Comparison of ENCODE assay signal across 10 mouse cellular contexts in the genomic region with DNA sequence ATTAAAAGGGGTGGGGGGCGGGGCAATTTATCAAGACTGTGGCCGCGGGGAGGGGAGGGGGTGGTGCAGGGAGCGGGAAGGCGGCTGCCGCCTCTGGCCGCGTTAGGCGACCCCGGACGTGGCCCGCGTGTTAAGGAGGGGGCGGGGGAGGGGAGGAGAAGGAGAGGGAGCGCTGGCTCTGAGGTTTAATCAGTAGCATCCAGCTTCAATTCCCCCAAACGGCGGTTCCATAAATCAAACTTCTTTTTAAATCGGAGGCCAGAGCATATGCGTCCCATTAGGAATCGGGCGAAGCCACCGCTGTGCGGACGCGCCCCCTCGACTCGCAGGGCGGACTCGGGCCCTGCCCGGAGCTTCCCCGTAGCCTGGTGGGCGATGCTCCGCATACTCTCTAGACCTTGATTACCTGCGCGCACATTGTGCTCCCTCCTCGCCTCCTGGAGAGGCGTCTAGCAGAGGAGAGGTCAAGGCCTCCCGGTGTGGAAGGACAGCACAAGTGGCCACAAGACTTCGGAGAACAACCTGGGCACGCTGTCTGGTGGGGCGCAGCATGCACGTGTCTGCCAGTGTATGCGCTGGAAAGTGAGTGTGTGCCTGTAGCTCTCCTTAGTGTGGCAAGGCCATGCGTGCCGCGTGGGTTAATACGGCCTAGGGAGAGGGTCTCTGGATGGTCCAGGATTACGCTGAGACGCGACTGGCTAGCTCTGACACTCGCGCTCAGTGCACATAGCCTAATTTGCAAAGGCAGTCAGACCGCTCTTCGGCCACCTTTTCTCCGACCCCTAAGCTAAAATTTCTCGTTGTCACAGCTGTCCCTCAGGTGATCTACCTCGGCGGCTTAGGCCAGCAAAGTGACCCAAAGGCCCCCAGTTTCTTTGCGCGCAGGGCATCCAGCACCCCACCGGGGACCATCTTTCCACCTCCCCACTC. TPM values are rescaled to one million over a fixed set of nuclear protein-coding genes. Genes with fewer than 3 reads are reported as not detected.
A peak's percentile ranks its signal among the peaks of the same experiment; 100 is the strongest.
DNase-seq lines count a peak whose midpoint lies in the region; ATAC-seq and TF ChIP-seq lines count a peak whose summit lies in the region.
"Had no signal": no experiment of that assay in that cellular context is flagged by ENCODE, and none has a peak within 500 bp of the region (broad histone marks: within the 10 kb centered on the region; RNA-seq: fewer than 3 reads in every experiment).

No protein-coding gene starts in this region.

- H3K36me3 ChIP-seq in heart, embryonic 11.5 days (ENCODE audit: control insufficient read depth, insufficient read depth, low read length): no peaks in the 10 kb centered on the region
- H3K36me3 ChIP-seq in limb, embryonic 15.5 days: no peaks in the 10 kb centered on the region
- H3K36me3 ChIP-seq in stomach, postnatal 0 days (ENCODE audit: control insufficient read depth, insufficient read depth, low read length): no peaks in the 10 kb centered on the region

- H3K27ac ChIP-seq in heart, embryonic 11.5 days (ENCODE audit: low read depth, low read length): no peak overlapping the region
- no peak overlapping the region for H3K27ac ChIP-seq in limb, embryonic 15.5 days
- H3K27ac ChIP-seq in stomach, postnatal 0 days (replicated peaks): no peak overlapping the region

- peak overlapping the region; percentile 29 for H3K4me3 ChIP-seq in heart, embryonic 11.5 days (ENCODE audit: low read depth, low read length)
- peak overlapping the region; percentile 34 for H3K4me3 ChIP-seq in limb, embryonic 15.5 days
- peak overlapping the region; percentile 19 for H3K4me3 ChIP-seq in stomach, postnatal 0 days (ENCODE audit: low read depth, low read length)

- TF ChIP-seq CTCF in stomach, postnatal 0 days (IDR thresholded peaks at IDR 0.05; ENCODE audit: low read depth): no peak

- peaks cover 91% of the 10 kb centered on the region for H3K27me3 ChIP-seq in heart, embryonic 11.5 days (ENCODE audit: control insufficient read depth, insufficient read depth, low read length)
- peaks cover 95% of the 10 kb centered on the region for H3K27me3 ChIP-seq in limb, embryonic 15.5 days
- peaks cover 41% of the 10 kb centered on the region; the same call in 1 of the 2 replicates for H3K27me3 ChIP-seq in stomach, postnatal 0 days (ENCODE audit: control insufficient read depth, insufficient read depth, low read length)

- TF ChIP-seq EP300 in stomach, postnatal 0 days (optimal IDR thresholded peaks at IDR 0.05): no peak

- H3K4me2 ChIP-seq in heart, embryonic 11.5 days: peak overlapping the region; percentile 59
- peak overlapping the region; percentile 55 for H3K4me2 ChIP-seq in limb, embryonic 15.5 days
- H3K4me2 ChIP-seq in stomach, postnatal 0 days (replicated peaks; ENCODE audit: low read depth): peak overlapping the region; percentile 32

- no peaks in the 10 kb centered on the region for H3K9me3 ChIP-seq in heart, embryonic 11.5 days (replicated peaks; ENCODE audit: control insufficient read depth, low read length)
- H3K9me3 ChIP-seq in limb, embryonic 15.5 days: no peaks in the 10 kb centered on the region
- H3K9me3 ChIP-seq in stomach, postnatal 0 days (ENCODE audit: control insufficient read depth, low read length): no peaks in the 10 kb centered on the region

- no peak for DNase-seq in heart, postnatal 25 days (ENCODE audit: low spot score)
- peak; percentile 53 for DNase-seq in right cerebral cortex, postnatal 4 days
- no peak for DNase-seq in right cerebral cortex, adult 2 months (ENCODE audit: low spot score in 2 of 2)
- DNase-seq in stomach, postnatal 0 days (ENCODE audit: low spot score): no peak
- no peak for DNase-seq in spleen, adult 12 weeks (ENCODE audit: low spot score)
- DNase-seq: thymus, adult 18-20 months had no signal

- H3K4me1 ChIP-seq in heart, embryonic 11.5 days (ENCODE audit: control insufficient read depth, insufficient read depth, low read length): peaks cover 18% of the 10 kb centered on the region
- peaks cover 53% of the 10 kb centered on the region for H3K4me1 ChIP-seq in limb, embryonic 15.5 days
- peaks cover under 1% of the 10 kb centered on the region; the same call in 1 of the 2 replicates for H3K4me1 ChIP-seq in stomach, postnatal 0 days (replicated peaks; ENCODE audit: control insufficient read depth, insufficient read depth)

- WGBS in heart, embryonic 11.5 days (ENCODE audit: insufficient replicate concordance): 2% methylated on average over 61 of the region's 61 CpGs
- under 1% methylated on average over 59 of the region's 61 CpGs for WGBS in limb, embryonic 15.5 days
- 4% methylated on average over 58 of the region's 61 CpGs for WGBS in stomach, postnatal 0 days

- intact Hi-C loops in heart, postnatal 25 days (cut with DNase I): no loop called here

- ATAC-seq in heart, embryonic 11.5 days (replicated peaks; ENCODE audit: insufficient number of reproducible peaks, low FRiP score, low TSS enrichment): no peak
- no peak for ATAC-seq in limb, embryonic 15.5 days (ENCODE audit: insufficient number of reproducible peaks, low FRiP score, low TSS enrichment, low read depth)
- no peak for ATAC-seq in stomach, postnatal 0 days (ENCODE audit: low FRiP score, low TSS enrichment)
- ATAC-seq in erythroid progenitor cell, adult 5-6 weeks (replicated peaks; ENCODE audit: low FRiP score, poor library complexity, severe bottlenecking): no peak

- H3K9ac ChIP-seq in heart, embryonic 11.5 days (ENCODE audit: low read depth, low read length): no peak overlapping the region
- no peak overlapping the region for H3K9ac ChIP-seq in limb, embryonic 15.5 days
- no peak overlapping the region for H3K9ac ChIP-seq in stomach, postnatal 0 days (ENCODE audit: low read length)

RNA-seq across cellular contexts. Expression of a gene that starts 5.5 kb away (rescaled TPM):
- 0.52 and 1.5 TPM in 2 replicates for polyA plus RNA-seq in heart, embryonic 11.5 days (2014; fragmentation: Nextera tagmentation; extraction: Ambion mirVana)
- total RNA-seq in heart, postnatal 25 days (2021): under 1 TPM; 0.13 to 0.17 TPM
- 49.5 and 62.1 TPM in 2 replicates for polyA plus RNA-seq in limb, embryonic 15.5 days (2015; fragmentation: Nextera tagmentation; extraction: Ambion mirVana)
- 20.6 and 24.4 TPM in 2 replicates for polyA plus RNA-seq in stomach, postnatal 0 days (2015; fragmentation: Nextera tagmentation; extraction: Ambion mirVana)
- not detected in 2 replicates for total RNA-seq in erythroid progenitor cell, adult 5-6 weeks (2015; ENCODE audit: low replicate concordance)
- total RNA-seq in erythroid progenitor cell, adult 5-6 weeks (2017; ENCODE audit: low replicate concordance): not detected in 2 replicates
- total RNA-seq: hematopoietic stem cell, adult 5-6 weeks had no signal
